Mouse (Mus musculus) cerebellum, adult 2 months (tissue): ENCODE data around the gene Tenm3.

Source experiments
- CTCF ChIP-seq: fragments of 200-500 bp; IDR thresholded peaks from 2 replicates; pipeline ENCODE4 v1.5.1; 2011; ENCODE audit warnings: low read depth, mild to moderate bottlenecking, control low read depth, low read length, moderate library complexity, borderline replicate concordance; ENCODE audit not compliant: insufficient read depth
- POLR2A ChIP-seq: fragments of 200-500 bp; IDR thresholded peaks from 2 replicates; pipeline ENCODE4 v1.6.1; 2011; ENCODE audit warnings: low read length, control low read depth, borderline replicate concordance; ENCODE audit not compliant: insufficient read depth

DNA sequence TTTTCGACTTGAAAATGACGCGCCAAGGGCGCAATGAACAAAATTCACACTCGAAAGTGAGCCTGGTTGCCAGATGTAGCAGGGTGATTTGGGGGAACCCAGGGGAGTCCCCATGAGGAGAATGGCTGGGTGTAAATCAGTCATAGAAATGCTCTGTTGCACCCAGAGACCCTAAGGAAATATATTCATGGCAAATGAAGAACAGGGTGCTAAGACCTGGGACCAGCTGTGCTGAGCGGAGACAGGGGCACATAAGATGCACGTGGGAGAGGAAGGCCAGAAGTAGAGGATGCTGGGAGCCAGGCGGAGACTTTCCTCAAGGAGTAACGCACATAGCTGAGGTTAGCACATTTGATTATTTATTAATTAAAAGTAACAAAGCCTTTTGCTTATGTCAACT is 60.4 kb downstream of the Tenm3 start:
- TF ChIP-seq CTCF (no peak), POLR2A (no peak)
